Mouse (Mus musculus) duodenum, adult 2 months (tissue): ENCODE results near the gene Gm13283. TPM values are rescaled to one million over a fixed set of nuclear protein-coding genes. Genes with fewer than 3 reads are reported as not detected.

Experiments
- polyA plus RNA-seq: library from polyadenylated mRNA; depleted of rRNA; stranded (reverse); fragments of >200 nt; gene quantifications from 2 replicates; pipeline ENCODE4 v1.2.3, GENCODE M21; 2012; ENCODE audit warnings: low replicate concordance; rRNA removed

Gene Gm13283
- not detected in 2 replicates for polyA plus RNA-seq

GRCm38 (mm10) chr4:88759610-88760268, at the start of gene Gm13283:
Gene Gm13283, plus strand, starts transcription at chr4:88760119.

GRCm38 (mm10) chr4:88721791-88722721, 37.9 kb upstream of the Gm13283 start, which contains the start of the genes Gm26566 and Klhl9:
Gene Gm26566, plus strand, starts transcription at chr4:88721805.
Gene Klhl9, minus strand, starts transcription at chr4:88722465.

GRCm38 (mm10) chr4:88754818-88755340, 5.0 kb upstream of the Gm13283 start, which contains the start of gene Gm13271:
Gene Gm13271, plus strand, starts transcription at chr4:88754868.

GRCm38 (mm10) chr4:88773534-88773933, 13.6 kb downstream of the Gm13283 start, which contains the start of gene Gm13290:
Gene Gm13290, plus strand, starts transcription at chr4:88773834.

GRCm38 (mm10) chr4:88776622-88777021, 16.7 kb downstream of the Gm13283 start, which contains the start of gene Gm13289:
Gene Gm13289, plus strand, starts transcription at chr4:88776922.

GRCm38 (mm10) chr4:88779550-88779949, 19.6 kb downstream of the Gm13283 start, which contains the start of gene Gm13272:
Gene Gm13272, plus strand, starts transcription at chr4:88779850.

GRCm38 (mm10) chr4:88781831-88782230, 21.9 kb downstream of the Gm13283 start, which contains the start of gene Ifnz:
Gene Ifnz, plus strand, starts transcription at chr4:88782131.

GRCm38 (mm10) chr4:88785409-88785808, 25.5 kb downstream of the Gm13283 start, which contains the start of gene Gm13276:
Gene Gm13276, plus strand, starts transcription at chr4:88785709.

GRCm38 (mm10) chr4:88788402-88788801, 28.5 kb downstream of the Gm13283 start, which contains the start of gene Gm13277:
Gene Gm13277, plus strand, starts transcription at chr4:88788632.

GRCm38 (mm10) chr4:88791250-88791649, 31.3 kb downstream of the Gm13283 start, which contains the start of gene Gm13278:
Gene Gm13278, plus strand, starts transcription at chr4:88791550.

GRCm38 (mm10) chr4:88793936-88794675, 34.2 kb downstream of the Gm13283 start, which contains the start of gene Gm13275:
Gene Gm13275, plus strand, starts transcription at chr4:88794487.

GRCm38 (mm10) chr4:88797097-88797496, 37.2 kb downstream of the Gm13283 start, which contains the start of gene Gm13279:
Gene Gm13279, plus strand, starts transcription at chr4:88797397.

GRCm38 (mm10) chr4:88799365-88799764, 39.4 kb downstream of the Gm13283 start, which contains the start of gene Gm13285:
Gene Gm13285, plus strand, starts transcription at chr4:88799665.

GRCm38 (mm10) chr4:88802954-88803353, 43.0 kb downstream of the Gm13283 start, which contains the start of gene Gm13287:
Gene Gm13287, plus strand, starts transcription at chr4:88803254.

GRCm38 (mm10) chr4:88805231-88805630, 45.3 kb downstream of the Gm13283 start, which contains the start of gene Gm13288:
Gene Gm13288, plus strand, starts transcription at chr4:88805531.

Other genes with a start within 250 kb of the Gm13283 start
- not detected in 2 replicates for gene Ifnb1, start 237.3 kb upstream of the Gm13283 start, polyA plus RNA-seq
- gene Ifna15, start 201.9 kb upstream of the Gm13283 start, polyA plus RNA-seq = not detected in 2 replicates
- not detected in 2 replicates for gene Ifna14, start 188.3 kb upstream of the Gm13283 start, polyA plus RNA-seq
- gene Ifna9, start 167.7 kb upstream of the Gm13283 start, polyA plus RNA-seq = not detected in 2 replicates
- gene Ifna12, start 156.7 kb upstream of the Gm13283 start, polyA plus RNA-seq = not detected in 2 replicates
- gene C87499, start 125.7 kb upstream of the Gm13283 start, polyA plus RNA-seq = not detected in 2 replicates
- gene Ifna13, start 115.7 kb upstream of the Gm13283 start, polyA plus RNA-seq = not detected in 2 replicates
- gene Ifna16, start 83.2 kb upstream of the Gm13283 start, polyA plus RNA-seq = not detected in 2 replicates
- not detected in 2 replicates for gene Ifna2, start 76.2 kb upstream of the Gm13283 start, polyA plus RNA-seq
- gene Ifnab, start 68.8 kb upstream of the Gm13283 start, polyA plus RNA-seq = not detected in 2 replicates
- 0.11 and 0.27 TPM in 2 replicates for gene Gm26566, start 38.3 kb upstream of the Gm13283 start, polyA plus RNA-seq
- gene Klhl9, start 37.7 kb upstream of the Gm13283 start, polyA plus RNA-seq = 5.4 and 7.9 TPM in 2 replicates
- not detected in 2 replicates for gene Gm13271, start 5.3 kb upstream of the Gm13283 start, polyA plus RNA-seq
- not detected in 2 replicates for gene Gm13290, start 13.7 kb downstream of the Gm13283 start, polyA plus RNA-seq
- gene Gm13289, start 16.8 kb downstream of the Gm13283 start, polyA plus RNA-seq = not detected in 2 replicates
- gene Gm13272, start 19.7 kb downstream of the Gm13283 start, polyA plus RNA-seq = not detected in 2 replicates
- not detected in 2 replicates for gene Ifnz, start 22.0 kb downstream of the Gm13283 start, polyA plus RNA-seq
- not detected in 2 replicates for gene Gm13276, start 25.6 kb downstream of the Gm13283 start, polyA plus RNA-seq
- gene Gm13277, start 28.5 kb downstream of the Gm13283 start, polyA plus RNA-seq = not detected in 2 replicates
- gene Gm13278, start 31.4 kb downstream of the Gm13283 start, polyA plus RNA-seq = not detected in 2 replicates
- gene Gm13275, start 34.4 kb downstream of the Gm13283 start, polyA plus RNA-seq = not detected in 2 replicates
- not detected in 2 replicates for gene Gm13279, start 37.3 kb downstream of the Gm13283 start, polyA plus RNA-seq
- not detected in 2 replicates for gene Gm13285, start 39.5 kb downstream of the Gm13283 start, polyA plus RNA-seq
- gene Gm13287, start 43.1 kb downstream of the Gm13283 start, polyA plus RNA-seq = 0.49 TPM in 1 of 2 replicates, not detected in the other
- not detected in 2 replicates for gene Gm13288, start 45.4 kb downstream of the Gm13283 start, polyA plus RNA-seq
- not detected in 2 replicates for gene Ifna7, start 56.1 kb downstream of the Gm13283 start, polyA plus RNA-seq
- gene Ifna11, start 59.8 kb downstream of the Gm13283 start, polyA plus RNA-seq = not detected in 2 replicates
- not detected in 2 replicates for gene Ifna6, start 67.3 kb downstream of the Gm13283 start, polyA plus RNA-seq
- not detected in 2 replicates for gene Ifna5, start 75.4 kb downstream of the Gm13283 start, polyA plus RNA-seq
- not detected in 2 replicates for gene Ifna4, start 81.7 kb downstream of the Gm13283 start, polyA plus RNA-seq
- gene Ifna1, start 90.0 kb downstream of the Gm13283 start, polyA plus RNA-seq = not detected in 2 replicates
- 0.21 TPM in 1 of 2 replicates, not detected in the other for gene Ifne, start 120.1 kb downstream of the Gm13283 start, polyA plus RNA-seq